Mouse (Mus musculus): ENCODE measurements around the gene Tmem87a.
A peak's percentile ranks its signal among the peaks of the same experiment; 100 is the strongest.

DNA sequence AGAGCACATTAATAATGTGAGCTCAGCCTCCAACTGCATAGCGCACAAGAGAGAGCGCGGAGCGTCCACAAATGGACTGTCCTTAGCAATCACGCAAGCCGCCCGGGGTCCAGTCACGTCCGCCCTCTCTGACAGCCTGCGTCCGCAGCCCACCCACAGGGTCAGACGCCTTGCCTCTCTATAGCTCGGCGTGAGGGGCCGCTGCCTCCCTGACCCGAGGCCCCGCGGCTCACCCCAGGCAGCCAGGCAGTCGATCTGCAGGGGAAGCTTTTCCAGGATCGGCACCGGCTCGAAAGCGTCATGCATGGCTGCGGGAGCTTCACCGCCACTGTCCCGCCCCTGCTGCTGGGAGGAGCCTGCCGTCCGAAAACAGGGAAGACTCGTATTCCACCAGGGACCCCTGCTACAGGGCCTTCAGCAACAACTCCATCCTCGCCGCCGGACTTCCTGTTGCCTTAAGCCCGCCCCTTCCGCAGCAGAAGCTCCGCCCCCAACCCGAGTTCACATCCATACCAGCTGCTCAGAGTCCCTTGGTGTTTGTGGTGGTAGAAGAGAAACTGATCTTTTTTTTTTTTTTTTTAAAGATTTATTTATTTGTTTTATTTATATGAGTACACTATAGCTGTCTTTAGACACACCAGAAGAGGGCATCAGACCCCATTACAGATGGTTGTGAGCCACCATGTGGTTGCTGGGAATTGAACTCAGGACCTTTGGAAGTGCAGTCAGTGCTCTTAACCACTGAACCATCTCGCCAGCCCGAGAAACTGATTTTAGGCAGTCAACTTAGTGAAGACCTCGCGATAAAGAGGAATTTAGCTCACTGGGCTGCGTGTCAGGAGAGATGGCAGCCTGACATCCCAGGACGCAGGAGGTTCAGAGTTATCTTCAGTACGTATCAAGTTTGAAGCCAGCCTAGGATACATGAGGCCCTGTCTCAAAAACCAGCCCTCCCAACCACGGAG, 50.9 kb downstream of the Tmem87a start, which contains the start of gene Vps39:
- TF ChIP-seq ELF1 (IDR thresholded peaks at IDR 0.05; ENCODE audit: low read depth, low read length) (peak; percentile 89), MXI1 (IDR thresholded peaks at IDR 0.05; ENCODE audit: low read depth, low read length) (no peak), GATA1 (IDR thresholded peaks at IDR 0.05; ENCODE audit: low read depth, low read length) (no peak), NELFE (IDR thresholded peaks at IDR 0.05; ENCODE audit: low read depth, low read length) (peak; percentile 73), POLR2A (IDR thresholded peaks at IDR 0.05; ENCODE audit: control insufficient read depth in 1 of 2, insufficient read depth in 1 of 2, low read depth in 1 of 2, low read length in 2 of 2, poor library complexity in 1 of 2) (peak; percentile 60 to 88; a peak in 3 of 4 replicates), CTCF (IDR thresholded peaks at IDR 0.05 in 2 of 3, conservative IDR thresholded peaks at IDR 0.05 in 1 of 3; ENCODE audit: control insufficient read depth in 1 of 3, insufficient read depth in 1 of 3, low read depth in 2 of 3, low read length in 3 of 3, poor library complexity in 1 of 3, severe bottlenecking in 1 of 3) (no peak), ZKSCAN1 (IDR thresholded peaks at IDR 0.05; ENCODE audit: low read depth, low read length) (no peak)

All from MEL (cell line).